Mouse (Mus musculus) neural tube, embryonic 13.5 days (tissue): ENCODE data around the gene Zfyve21. TPM values are rescaled to one million over a fixed set of nuclear protein-coding genes. Genes with fewer than 3 reads are reported as not detected.

Experiments used
- ATAC-seq: fragments of 200-750 bp; cut with Nextera tagmentation; 2 replicates; pipeline ENCODE4 v1.8.0; 2017; ENCODE audit warnings: low read depth, mild to moderate bottlenecking, moderate TSS enrichment, moderate library complexity
- H3K27ac ChIP-seq: fragments of 300-500 bp; sonication (generic); replicated peaks from 2 replicates; pipeline ENCODE4 v1.5.1; 2015; ENCODE audit warnings: moderate library complexity, mild to moderate bottlenecking, inconsistent platforms
- H3K27me3 ChIP-seq: fragments of 300-500 bp; sonication (generic); 2 replicates; pipeline ENCODE4 v1.6.1; 2015; ENCODE audit warnings: mild to moderate bottlenecking, inconsistent platforms
- H3K36me3 ChIP-seq: fragments of 300-500 bp; sonication (generic); 2 replicates; pipeline ENCODE4 v1.6.1; 2015; ENCODE audit warnings: mild to moderate bottlenecking, inconsistent platforms
- H3K4me1 ChIP-seq: fragments of 300-500 bp; sonication (generic); replicated peaks from 2 replicates; pipeline ENCODE4 v1.6.1; 2015; ENCODE audit warnings: inconsistent platforms
- H3K4me2 ChIP-seq: fragments of 300-500 bp; sonication (generic); 2 replicates; pipeline ENCODE4 v1.6.1; 2015; ENCODE audit warnings: inconsistent platforms, mild to moderate bottlenecking, moderate library complexity
- H3K4me3 ChIP-seq: fragments of 300-500 bp; sonication (generic); 2 replicates; pipeline ENCODE4 v1.5.1; 2015; ENCODE audit warnings: mild to moderate bottlenecking, inconsistent platforms
- H3K9ac ChIP-seq: fragments of 300-500 bp; sonication (generic); 2 replicates; pipeline ENCODE4 v1.6.1; 2015; ENCODE audit warnings: moderate library complexity, mild to moderate bottlenecking, inconsistent platforms
- H3K9me3 ChIP-seq: fragments of 300-500 bp; sonication (generic); 2 replicates; pipeline ENCODE4 v1.6.1; 2016; ENCODE audit warnings: inconsistent platforms
- WGBS: fragments of 180-500 bp; shearing (Covaris S2); methylation state at CpG from one replicate; pipeline ENCODE4 v1.1.7; 2015; 5-methylcytosine and 5-hydroxymethylcytosine counted together
- polyA plus RNA-seq: library from polyadenylated mRNA; unstranded; fragments of >200 nt; fragmentation: Nextera tagmentation; extraction: Ambion mirVana; gene quantifications from 2 replicates; pipeline ENCODE4 v1.2.1, GENCODE M21; 2015

Zfyve21 gene
- polyA plus RNA-seq, 1 experiment from 2014 or later: 41.4 TPM

DNA sequence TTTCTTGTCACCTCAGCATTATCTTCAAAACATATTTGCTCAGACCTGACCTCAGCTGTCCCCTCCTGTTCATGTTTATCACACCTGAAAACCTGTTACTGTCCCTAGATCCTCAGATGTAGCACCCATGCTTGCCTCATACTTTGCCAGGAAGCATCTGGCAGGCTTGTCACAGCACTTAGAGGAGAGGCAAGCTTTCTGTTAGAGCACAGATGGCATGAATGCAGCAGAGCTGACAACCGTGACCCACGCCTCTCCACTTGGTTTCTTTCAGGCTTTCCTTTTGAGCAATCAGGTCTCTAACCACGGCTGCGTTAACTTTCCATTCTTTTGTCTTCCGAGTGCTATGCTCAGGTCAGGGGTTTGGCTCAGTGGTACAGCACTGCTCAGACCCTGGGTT lies 15.5 kb downstream of the Zfyve21 start:
- ATAC-seq: no peak
- Histone ChIP-seq H3K9me3 (no peaks in the 10 kb centered on the region), H3K36me3 (peaks cover 99% of the 10 kb centered on the region), H3K4me3 (no peak overlapping the region), H3K9ac (no peak overlapping the region), H3K27me3 (no peaks in the 10 kb centered on the region), H3K4me1 (0 out of 2 replicates have a peak, but pooled peaks cover 4% of the 10 kb centered on the region), H3K4me2 (no peak overlapping the region), H3K27ac (no peak overlapping the region)
- 34% methylated on average over 5 of the region's 5 CpGs for WGBS

DNA sequence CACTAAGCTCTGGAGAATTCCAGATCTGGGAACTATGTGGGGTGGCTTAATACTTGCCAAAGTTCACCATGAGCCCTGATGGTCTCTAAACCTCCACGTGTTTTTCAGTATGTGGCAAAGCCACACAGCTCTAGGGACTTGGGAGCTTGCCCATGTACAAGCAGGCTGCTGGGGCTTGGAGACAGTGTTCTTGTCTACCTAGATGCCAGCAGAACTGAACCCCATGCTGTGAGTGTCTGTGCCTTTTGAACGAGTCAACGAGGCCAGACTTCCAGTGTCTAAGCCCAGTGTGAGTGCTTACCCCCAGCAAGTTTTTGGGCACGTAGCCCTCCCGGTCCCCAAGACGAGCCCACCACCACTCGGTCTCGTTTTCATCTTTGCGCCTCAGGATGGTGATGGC lies 16.0 kb downstream of the Zfyve21 start:
- H3K4me2 ChIP-seq: no peak overlapping the region
- peaks cover 99% of the 10 kb centered on the region for H3K36me3 ChIP-seq
- ATAC-seq: no peak
- WGBS: 84% methylated on average over 9 of the region's 9 CpGs
- 0 out of 2 replicates have a peak, but pooled peaks cover 4% of the 10 kb centered on the region for H3K4me1 ChIP-seq
- H3K27ac ChIP-seq: no peak overlapping the region
- no peaks in the 10 kb centered on the region for H3K9me3 ChIP-seq
- H3K4me3 ChIP-seq: no peak overlapping the region
- H3K9ac ChIP-seq: no peak overlapping the region
- H3K27me3 ChIP-seq: no peaks in the 10 kb centered on the region

DNA sequence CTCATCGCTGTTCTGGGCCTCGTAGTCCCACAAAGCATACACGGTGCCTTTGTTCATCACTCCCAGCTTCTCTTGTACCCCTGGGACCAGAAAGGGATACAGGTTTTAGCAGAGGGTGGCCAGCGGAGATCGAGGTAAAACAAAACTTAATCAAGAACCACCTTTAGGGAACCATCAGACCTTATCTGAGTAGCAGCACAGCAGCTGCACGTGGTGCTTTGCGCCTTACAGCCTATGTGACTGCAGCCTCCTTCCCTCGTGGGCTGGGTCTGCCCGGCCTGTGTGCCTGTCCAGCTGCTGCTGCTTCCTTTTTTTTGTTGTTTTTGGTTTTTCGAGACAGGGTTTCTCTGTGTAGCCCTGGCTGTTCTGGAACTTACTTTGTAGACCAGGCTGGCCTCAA lies 16.4 kb downstream of the Zfyve21 start:
- Histone ChIP-seq H3K9ac (no peak overlapping the region), H3K4me1 (0 out of 2 replicates have a peak, but pooled peaks cover 4% of the 10 kb centered on the region), H3K4me3 (no peak overlapping the region), H3K9me3 (no peaks in the 10 kb centered on the region), H3K27ac (no peak overlapping the region), H3K4me2 (no peak overlapping the region), H3K27me3 (no peaks in the 10 kb centered on the region), H3K36me3 (peaks cover 98% of the 10 kb centered on the region)
- WGBS: 89% methylated on average over 10 of the region's 10 CpGs
- no peak for ATAC-seq

DNA sequence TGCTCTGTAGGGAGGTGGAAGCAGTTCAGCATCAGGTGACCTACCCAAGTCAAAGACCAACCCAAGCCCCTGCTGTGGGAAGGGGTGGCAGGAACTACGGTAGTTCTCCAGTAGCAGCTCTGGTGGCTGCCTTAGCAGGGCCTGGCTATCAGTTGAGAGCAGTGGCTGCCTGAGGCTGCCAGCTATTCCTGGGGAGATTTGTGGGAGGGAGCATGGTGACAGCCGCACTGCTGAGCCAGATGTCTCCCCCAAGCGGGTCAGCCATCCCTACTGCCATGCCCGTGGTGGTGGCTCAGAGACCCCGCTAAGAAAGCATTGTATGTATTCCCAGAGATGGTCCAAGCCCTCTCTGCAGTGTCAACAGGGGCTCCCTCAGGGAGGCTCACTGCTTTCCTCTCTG lies 18.7 kb downstream of the Zfyve21 start:
- H3K4me3 ChIP-seq: no peak overlapping the region
- WGBS: 81% methylated on average over 5 of the region's 5 CpGs
- no peak overlapping the region for H3K4me2 ChIP-seq
- ATAC-seq: no peak
- 0 out of 2 replicates have a peak, but pooled peaks cover 4% of the 10 kb centered on the region for H3K4me1 ChIP-seq
- no peaks in the 10 kb centered on the region for H3K27me3 ChIP-seq
- H3K27ac ChIP-seq: no peak overlapping the region
- H3K9me3 ChIP-seq: no peaks in the 10 kb centered on the region
- peaks cover 96% of the 10 kb centered on the region for H3K36me3 ChIP-seq
- no peak overlapping the region for H3K9ac ChIP-seq

DNA sequence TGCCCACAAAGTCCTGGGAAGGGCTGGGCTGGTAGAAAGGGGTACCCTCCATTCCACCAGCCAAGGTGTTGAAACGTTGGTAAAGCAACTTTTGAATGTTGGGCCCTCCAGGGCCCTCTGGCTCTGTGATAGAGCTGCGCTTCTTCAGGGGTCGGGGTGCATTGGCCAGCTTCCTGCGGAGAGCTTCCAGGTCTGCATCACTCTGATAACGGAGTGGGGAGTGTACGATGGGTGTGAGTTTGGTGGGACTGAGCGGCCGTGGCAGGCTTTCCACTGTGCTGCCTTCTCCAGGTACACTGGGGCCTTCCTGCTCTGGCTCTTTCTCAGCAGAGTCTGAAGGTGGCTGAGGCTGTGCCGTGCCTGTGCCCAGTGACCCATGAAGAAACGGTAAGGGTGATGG lies 19.5 kb downstream of the Zfyve21 start:
- Histone ChIP-seq H3K4me1 (0 out of 2 replicates have a peak, but pooled peaks cover 4% of the 10 kb centered on the region), H3K9me3 (no peaks in the 10 kb centered on the region), H3K4me2 (no peak overlapping the region), H3K27me3 (no peaks in the 10 kb centered on the region), H3K9ac (no peak overlapping the region), H3K4me3 (no peak overlapping the region), H3K27ac (no peak overlapping the region), H3K36me3 (peaks cover 96% of the 10 kb centered on the region)
- 92% methylated on average over 10 of the region's 10 CpGs for WGBS
- ATAC-seq: no peak

DNA sequence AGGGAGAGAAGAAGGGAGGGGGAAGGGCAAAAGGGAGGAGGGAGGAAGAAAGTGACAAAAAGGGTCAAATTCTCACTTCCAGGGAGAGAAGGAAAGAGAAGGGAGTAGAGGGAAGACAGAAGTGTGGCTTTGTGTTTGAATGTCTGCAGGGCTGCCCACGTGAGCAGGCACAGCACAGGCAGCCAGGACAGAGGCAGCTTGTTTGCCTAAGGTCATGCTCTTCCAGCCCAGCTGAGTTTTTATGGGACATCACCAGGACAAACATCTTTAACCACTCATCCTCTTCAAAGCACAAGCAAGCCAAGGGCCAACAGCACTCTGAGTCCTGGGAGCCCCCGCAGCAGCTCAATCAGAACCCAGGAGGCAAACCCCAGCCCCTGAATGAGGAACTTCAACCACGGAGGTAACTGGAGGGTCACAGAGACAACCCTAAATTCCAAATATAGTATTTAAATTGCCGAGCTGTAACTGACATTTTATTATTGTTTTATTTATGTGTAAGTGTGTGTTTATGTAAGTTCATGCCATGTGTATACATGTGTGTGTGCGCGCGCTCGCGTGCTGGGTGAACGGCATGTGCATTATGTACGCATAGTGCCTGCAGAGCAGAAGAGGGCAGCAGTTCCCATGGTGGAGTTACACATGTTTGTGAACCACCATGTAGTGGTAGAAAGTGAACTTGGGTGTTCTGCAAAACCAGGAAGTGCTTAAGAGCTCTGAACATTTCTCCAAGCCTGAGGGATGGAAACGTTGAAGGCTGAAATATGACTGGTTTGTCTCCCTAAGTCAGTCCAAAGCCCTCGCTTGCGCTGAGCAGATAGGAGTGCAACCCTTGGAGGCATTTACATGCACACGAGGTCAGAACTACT lies 28.8 kb downstream of the Zfyve21 start:
- 81% methylated on average over 15 of the region's 15 CpGs for WGBS
- ATAC-seq: no peak
- Histone ChIP-seq H3K36me3 (peaks cover 49% of the 10 kb centered on the region), H3K9ac (no peak overlapping the region), H3K4me1 (no peaks in the 10 kb centered on the region), H3K9me3 (no peaks in the 10 kb centered on the region), H3K4me3 (no peak overlapping the region), H3K4me2 (no peak overlapping the region), H3K27ac (no peak overlapping the region), H3K27me3 (no peaks in the 10 kb centered on the region)

DNA sequence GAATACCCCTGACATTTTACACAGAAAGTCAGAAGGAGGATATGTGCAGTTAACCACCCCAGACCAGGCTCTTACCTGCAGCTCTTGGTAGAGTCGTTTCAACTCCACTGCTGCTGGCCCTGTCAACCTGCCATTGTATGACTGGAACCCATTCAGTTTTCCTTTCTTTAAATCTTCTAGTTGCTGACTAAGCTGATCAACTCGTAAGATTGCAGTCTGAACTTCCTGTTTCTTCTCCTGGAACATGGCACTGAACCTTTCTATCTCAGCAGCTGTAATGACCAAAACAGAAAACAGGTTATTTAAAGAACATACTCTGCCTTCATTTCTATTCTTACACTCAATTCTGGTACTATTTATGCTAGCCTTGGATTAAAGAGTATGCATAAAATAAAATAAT lies 29.5 kb downstream of the Zfyve21 start:
- H3K4me1 ChIP-seq: no peaks in the 10 kb centered on the region
- 60% methylated on average over 2 of the region's 2 CpGs for WGBS
- H3K9ac ChIP-seq: no peak overlapping the region
- no peak overlapping the region for H3K4me2 ChIP-seq
- ATAC-seq: no peak
- H3K27ac ChIP-seq: no peak overlapping the region
- no peak overlapping the region for H3K4me3 ChIP-seq
- H3K27me3 ChIP-seq: no peaks in the 10 kb centered on the region
- no peaks in the 10 kb centered on the region for H3K9me3 ChIP-seq
- peaks cover 42% of the 10 kb centered on the region for H3K36me3 ChIP-seq

DNA sequence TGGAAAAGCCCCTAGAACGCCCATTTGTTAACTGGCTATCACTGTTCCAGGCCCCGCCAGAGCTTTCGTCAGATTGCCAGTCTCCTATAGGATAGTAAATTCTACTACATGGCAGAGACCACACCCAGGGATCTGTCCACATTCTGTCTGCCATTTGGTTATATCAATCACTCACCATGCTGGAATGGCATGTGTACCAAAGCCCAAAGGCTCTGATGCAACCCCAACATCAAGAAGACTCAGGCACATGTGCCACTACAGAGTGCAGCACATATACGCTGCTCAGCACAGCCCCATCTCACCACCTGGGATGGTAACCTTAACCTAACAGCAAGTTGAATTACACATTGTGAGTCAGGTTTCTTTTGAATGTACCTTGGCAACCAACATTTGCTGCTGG lies 32.0 kb downstream of the Zfyve21 start:
- Histone ChIP-seq H3K36me3 (peaks cover 17% of the 10 kb centered on the region), H3K9me3 (no peaks in the 10 kb centered on the region), H3K4me2 (no peak overlapping the region), H3K27me3 (no peaks in the 10 kb centered on the region), H3K4me3 (no peak overlapping the region), H3K9ac (no peak overlapping the region), H3K27ac (no peak overlapping the region), H3K4me1 (no peaks in the 10 kb centered on the region)
- no peak for ATAC-seq
- 88% methylated on average over 4 of the region's 4 CpGs for WGBS

DNA sequence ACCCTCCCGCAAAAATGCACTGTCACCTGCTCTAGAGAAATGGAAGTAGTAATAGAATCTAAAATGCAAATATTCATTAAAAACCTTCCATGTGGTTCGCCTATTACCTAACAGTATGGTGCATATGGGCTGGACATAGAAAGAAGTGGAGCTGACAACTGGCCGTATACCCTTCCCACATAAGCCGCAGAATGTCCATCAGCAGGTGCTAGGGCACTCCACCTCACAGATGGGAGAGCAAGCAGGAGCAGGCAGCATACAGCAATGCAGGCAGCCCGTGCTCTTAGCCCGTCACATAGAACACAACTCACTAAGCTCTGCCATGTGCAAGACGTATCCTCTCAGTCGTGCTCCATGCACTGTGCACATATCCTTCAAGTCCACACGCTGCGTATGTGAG lies 32.8 kb downstream of the Zfyve21 start:
- no peak overlapping the region for H3K9ac ChIP-seq
- no peaks in the 10 kb centered on the region for H3K9me3 ChIP-seq
- no peak overlapping the region for H3K4me2 ChIP-seq
- H3K4me3 ChIP-seq: no peak overlapping the region
- no peak for ATAC-seq
- WGBS: 88% methylated on average over 10 of the region's 10 CpGs
- no peaks in the 10 kb centered on the region for H3K4me1 ChIP-seq
- no peak overlapping the region for H3K27ac ChIP-seq
- H3K36me3 ChIP-seq: peaks cover 12% of the 10 kb centered on the region
- H3K27me3 ChIP-seq: no peaks in the 10 kb centered on the region

DNA sequence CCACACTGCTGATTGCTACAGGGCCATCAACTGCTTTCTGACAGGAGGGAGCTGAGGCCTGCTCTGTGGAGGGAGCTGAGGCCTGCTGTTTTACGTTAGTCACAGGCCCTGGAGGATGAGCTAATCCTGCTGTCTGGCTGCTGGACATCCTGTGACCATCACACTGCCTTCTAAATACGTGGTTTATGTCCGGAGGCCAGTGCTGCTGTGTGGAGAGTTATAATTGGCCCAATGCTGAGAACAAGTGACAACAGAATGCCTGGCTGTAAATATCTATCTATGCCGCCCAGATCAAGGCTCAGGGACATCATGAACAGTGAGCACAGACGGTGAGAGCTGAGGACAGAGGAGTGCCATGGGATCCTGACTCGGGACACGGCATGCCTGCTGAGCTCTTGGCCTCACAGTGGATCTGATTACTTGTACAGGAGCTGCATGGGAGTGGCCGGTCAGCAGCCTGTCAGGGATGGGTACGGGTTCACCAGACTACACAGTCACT lies 34.4 kb downstream of the Zfyve21 start:
- H3K4me3 ChIP-seq: no peak overlapping the region
- ATAC-seq: no peak
- WGBS: 67% methylated on average over 9 of the region's 9 CpGs
- H3K9ac ChIP-seq: no peak overlapping the region
- H3K4me2 ChIP-seq: no peak overlapping the region
- H3K9me3 ChIP-seq: no peaks in the 10 kb centered on the region
- no peak overlapping the region for H3K27ac ChIP-seq
- H3K27me3 ChIP-seq: no peaks in the 10 kb centered on the region
- peaks cover 2% of the 10 kb centered on the region for H3K36me3 ChIP-seq
- no peaks in the 10 kb centered on the region for H3K4me1 ChIP-seq

DNA sequence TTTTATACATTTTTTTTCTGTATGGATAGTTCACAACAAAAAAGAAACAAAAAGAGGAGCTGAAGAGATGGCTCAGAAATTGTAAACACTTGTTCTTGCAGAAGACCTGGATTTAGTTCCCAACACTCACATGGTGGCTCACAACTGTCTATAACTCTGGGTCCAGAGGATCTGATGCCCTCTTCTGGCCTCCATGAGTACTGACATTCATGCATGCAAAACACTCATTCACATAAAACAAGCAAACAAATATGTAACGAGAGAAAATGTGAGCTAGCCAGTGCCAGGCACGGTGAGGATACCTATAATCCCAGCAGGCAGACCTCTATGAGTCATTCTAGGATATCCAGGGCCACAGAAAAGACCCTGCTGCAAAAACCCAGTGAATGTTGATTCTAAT lies 37.3 kb downstream of the Zfyve21 start:
- 59% methylated on average over 2 of the region's 2 CpGs for WGBS

DNA sequence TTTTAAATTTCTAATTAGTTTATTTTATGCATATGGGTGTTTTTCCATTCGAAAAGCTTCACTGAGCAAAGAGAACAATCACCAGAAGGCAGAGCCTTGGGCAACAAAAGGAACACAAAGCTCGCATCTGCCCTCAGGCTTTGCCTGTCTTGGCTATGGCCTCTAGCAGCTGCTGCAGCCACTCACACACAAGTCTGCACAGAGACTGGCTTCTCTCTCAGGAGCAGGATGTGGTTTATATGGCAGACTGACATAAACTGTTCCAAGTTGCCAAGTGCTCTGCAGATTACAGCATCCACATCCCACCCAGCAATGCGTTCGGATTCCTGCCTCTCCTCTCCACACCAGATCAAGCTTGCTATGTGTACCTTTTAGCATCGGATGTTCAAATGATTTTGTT lies 37.8 kb downstream of the Zfyve21 start:
- Histone ChIP-seq H3K9ac (no peak overlapping the region), H3K27ac (no peak overlapping the region), H3K36me3 (peaks cover 7% of the 10 kb centered on the region; the same call in 1 of the 2 replicates), H3K4me2 (no peak overlapping the region), H3K9me3 (no peaks in the 10 kb centered on the region), H3K4me3 (no peak overlapping the region), H3K4me1 (no peaks in the 10 kb centered on the region), H3K27me3 (no peaks in the 10 kb centered on the region)
- 78% methylated on average over 5 of the region's 5 CpGs for WGBS
- ATAC-seq: no peak

More for the DNA sequence above, 37.3 kb downstream of the Zfyve21 start:
- no peak for ATAC-seq
- H3K27ac ChIP-seq: no peak overlapping the region
- no peak overlapping the region for H3K9ac ChIP-seq
- no peak overlapping the region for H3K4me3 ChIP-seq
- H3K9me3 ChIP-seq: no peaks in the 10 kb centered on the region
- no peaks in the 10 kb centered on the region for H3K27me3 ChIP-seq
- no peaks in the 10 kb centered on the region for H3K4me1 ChIP-seq
- H3K36me3 ChIP-seq: peaks cover 5% of the 10 kb centered on the region; the same call in 1 of the 2 replicates
- no peak overlapping the region for H3K4me2 ChIP-seq
